Mouse (Mus musculus): ENCODE measurements around the gene Gtf2a2.
"Not testable (repeated sequence)": the region's sequence is repeated elsewhere in the genome, so short reads cannot be mapped to it uniquely, and the experiment has no call there.

Gtf2a2 gene

DNA sequence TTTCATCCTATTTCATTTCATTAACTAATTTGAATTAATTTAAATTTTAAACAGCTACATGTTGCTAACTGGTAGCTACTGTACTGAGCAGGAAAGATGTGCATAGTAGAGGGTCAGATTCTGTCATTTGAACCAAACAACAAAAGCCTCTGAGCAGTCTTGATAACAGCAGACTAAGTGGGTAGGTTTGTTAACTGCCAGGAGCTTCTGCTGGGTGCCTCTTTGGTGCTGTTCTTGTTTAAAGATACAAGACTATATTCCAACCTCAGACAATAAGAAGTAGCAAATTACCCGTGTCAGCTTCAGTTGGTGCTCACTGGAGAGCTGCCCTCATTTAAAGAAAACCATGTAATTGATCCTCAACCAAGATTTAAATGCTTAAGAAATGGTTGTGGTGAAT, 9.3 kb downstream of the Gtf2a2 start:
- DNase-seq (ENCODE audit: low spot score): no peak

GRCm38 (mm10) chr9:70022083-70022482, 9.7 kb downstream of the Gtf2a2 start:
- no peak for DNase-seq (ENCODE audit: low spot score)

- DNase-seq (ENCODE audit: low spot score): not testable (repeated sequence)
These were observed 11.3 kb downstream of the Gtf2a2 start for GRCm38 (mm10) chr9:70023615-70024014.

DNA sequence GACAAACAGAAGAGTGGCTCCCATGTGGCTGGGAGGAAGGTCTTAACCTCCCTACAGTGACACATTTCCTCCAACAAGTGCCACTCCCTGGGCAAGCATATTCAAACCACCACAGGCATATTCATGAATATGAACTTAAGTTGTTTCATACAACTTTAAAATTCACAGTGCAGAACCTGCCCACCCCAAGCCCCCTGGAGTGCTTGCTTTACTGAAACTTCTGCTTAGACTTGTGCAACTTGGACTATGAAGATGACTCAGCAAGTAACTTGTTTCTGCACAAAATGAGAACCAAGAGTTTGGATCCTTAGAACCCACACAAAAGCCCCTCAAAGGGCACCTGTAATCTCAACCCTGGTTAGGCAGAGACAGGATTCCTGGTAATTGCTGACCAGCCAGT, 12.3 kb downstream of the Gtf2a2 start:
- no peak for DNase-seq (ENCODE audit: low spot score)

- no peak for DNase-seq (ENCODE audit: low spot score)
These were observed 13.1 kb downstream of the Gtf2a2 start for GRCm38 (mm10) chr9:70025365-70026012.

DNA sequence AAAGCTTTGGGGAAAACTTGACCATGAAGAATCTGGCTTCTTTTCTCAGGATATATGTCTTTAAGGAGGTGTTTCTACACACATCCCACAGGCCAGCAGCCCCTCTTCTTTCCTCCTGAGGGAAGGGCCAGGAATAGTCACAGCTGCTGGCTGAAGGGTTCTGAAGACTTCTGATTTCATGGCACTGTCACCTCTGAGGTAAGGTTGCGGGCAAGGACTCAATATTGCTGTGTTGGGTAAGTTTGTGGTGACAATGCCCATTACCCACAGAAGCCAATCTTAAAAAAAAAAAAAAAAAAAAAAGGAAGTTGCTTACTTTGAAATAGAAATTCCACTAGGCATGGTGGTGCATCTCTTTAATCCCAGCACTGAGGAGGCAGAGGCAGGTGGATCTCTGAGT, 19.8 kb downstream of the Gtf2a2 start:
- no peak for DNase-seq (ENCODE audit: low spot score)

DNA sequence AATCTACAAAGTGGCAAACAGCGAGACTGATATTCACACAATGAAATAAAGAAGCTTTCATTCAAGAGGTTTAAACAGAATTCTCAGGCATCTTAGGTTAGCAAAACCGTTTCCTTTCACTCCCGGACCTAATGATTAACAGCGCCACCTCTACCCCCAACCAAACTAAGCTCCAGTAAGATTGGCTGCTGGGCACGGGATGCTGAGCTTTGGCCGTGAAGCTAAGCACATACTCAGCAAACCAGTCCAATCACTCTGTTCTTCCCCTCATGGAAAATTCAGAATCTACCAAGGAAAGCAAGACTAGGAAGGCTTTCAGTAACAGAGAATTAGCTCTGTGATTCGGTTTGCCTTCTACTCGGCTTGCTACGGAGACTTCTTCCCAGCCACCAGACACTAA, 20.7 kb downstream of the Gtf2a2 start:
- DNase-seq (ENCODE audit: low spot score): no peak

GRCm38 (mm10) chr9:70034702-70035101, 22.4 kb downstream of the Gtf2a2 start:
- no peak for DNase-seq (ENCODE audit: low spot score)

DNA sequence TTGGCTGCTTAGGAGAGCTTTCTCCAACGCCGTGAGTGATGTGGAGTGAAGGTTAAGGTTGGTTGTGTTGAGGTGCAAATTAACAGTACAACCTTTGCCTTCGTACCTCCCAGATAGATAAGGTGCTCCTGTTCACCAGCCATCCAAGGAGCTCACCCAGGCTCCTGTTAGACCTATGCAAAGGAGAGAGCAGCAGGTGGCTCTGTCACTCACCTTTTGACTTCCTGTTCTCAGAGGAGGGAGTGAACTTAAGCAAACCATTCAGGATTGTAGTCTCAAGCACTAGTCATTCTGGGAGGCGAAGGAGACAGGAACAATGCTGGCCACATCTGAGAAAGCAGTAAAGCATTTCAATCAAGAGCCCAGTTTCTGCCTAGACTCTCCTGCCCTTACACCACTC, 24.3 kb downstream of the Gtf2a2 start:
- no peak for DNase-seq (ENCODE audit: low spot score)

- DNase-seq (ENCODE audit: low spot score): no peak
These were observed 25.6 kb downstream of the Gtf2a2 start, which contains the start of gene Gcnt3 for GRCm38 (mm10) chr9:70037988-70038387. TSS of gene Gcnt3 (minus strand) at chr9:70038088.

DNA sequence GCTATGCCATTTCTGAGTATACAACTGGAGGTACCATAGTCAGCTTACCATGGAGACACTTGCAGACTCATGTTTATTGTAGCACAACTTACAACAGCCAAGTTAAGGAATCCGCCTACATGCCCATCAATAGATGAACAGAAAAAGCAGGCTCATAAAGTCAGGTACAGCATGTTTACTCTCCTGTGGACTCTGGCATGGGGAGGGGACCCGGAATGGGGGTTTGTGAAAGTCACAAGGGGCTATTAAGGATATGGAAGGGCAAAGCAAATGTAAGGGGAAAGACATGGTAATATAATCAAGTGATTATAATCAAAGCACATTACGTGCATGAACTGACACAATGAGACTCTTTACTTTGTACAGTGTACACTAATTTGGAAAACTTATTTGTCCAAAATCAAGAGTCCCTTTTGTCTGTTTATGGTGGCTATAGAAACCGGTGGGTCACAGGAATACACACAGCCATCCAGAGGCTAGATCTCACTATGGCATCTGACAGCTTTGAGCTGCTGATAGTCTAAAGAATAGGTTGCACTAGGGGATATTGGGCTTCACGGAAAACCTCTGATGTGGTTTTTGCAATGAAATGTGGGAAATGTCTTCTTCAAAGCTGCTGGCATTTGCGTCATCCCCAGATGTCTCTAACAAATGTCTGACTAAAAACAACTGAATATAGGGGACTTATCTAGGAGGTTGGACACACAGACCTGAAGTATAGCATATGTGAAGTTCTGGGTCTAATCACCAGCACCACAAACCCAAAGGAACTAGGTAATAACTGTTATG, 27.4 kb downstream of the Gtf2a2 start:
- peak; percentile 31 for DNase-seq (ENCODE audit: low spot score)

DNA sequence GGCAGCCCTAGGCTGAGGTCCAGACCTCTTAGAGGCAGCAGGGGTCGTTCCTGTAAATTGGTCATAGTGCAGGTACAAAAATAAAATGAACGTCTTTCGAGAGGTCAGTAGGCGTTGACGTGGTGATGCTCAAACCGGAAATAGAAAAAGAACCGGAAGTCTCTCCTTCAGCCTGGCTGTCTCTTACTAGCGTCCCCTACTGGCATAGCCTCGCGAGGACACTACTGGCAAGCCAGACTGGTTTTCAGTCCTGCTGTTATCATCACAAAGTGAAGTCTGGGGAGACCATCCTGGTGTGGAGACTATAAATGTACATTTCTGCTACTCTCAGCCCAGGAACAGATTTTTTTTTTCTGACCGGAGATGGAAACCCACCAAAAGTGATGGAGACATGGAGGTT, 28.2 kb downstream of the Gtf2a2 start:
- no peak for DNase-seq (ENCODE audit: low spot score)

DNA sequence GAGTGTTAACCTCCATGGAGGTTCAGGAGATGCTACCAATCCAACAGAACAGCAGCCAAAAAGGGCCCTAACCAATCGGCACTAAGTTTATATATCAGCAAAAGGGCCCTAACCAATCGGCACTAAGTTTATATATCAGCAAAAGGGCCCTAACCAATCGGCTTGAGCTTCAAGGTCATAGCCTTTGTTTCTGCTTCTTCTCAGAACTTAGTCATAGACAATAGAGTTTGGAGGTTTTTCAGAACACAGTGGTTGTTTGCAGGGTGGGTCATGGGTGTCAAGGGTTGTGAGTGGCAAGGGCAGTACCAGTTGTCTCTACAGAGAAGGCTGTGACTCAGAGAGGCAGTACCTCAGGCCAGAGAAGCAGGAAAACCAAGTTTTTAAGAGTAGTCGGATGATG, 29.8 kb downstream of the Gtf2a2 start:
- no peak for DNase-seq (ENCODE audit: low spot score)

DNA sequence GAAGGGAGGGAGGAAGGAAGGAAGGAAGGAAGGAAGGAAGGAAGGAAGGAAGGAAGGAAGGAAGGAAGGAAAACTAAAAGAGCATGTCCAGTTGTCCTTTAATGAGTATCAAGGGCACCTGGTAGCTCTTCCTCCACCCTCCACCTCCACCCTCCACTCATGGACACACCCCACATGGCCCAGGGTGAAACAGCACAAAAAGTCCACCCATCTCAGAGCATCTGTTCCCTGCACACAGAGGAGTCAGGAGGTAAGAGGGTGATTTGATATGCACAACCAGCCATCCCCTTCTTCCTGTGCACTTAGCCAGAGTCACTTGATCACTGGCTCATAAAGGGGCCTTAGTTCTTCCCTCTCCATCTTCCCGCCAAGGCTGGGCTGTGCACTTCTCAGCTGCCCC, 30.6 kb downstream of the Gtf2a2 start:
- no peak for DNase-seq (ENCODE audit: low spot score)

GRCm38 (mm10) chr9:70044865-70045264, 32.5 kb downstream of the Gtf2a2 start:
- no peak for DNase-seq (ENCODE audit: low spot score)

DNA sequence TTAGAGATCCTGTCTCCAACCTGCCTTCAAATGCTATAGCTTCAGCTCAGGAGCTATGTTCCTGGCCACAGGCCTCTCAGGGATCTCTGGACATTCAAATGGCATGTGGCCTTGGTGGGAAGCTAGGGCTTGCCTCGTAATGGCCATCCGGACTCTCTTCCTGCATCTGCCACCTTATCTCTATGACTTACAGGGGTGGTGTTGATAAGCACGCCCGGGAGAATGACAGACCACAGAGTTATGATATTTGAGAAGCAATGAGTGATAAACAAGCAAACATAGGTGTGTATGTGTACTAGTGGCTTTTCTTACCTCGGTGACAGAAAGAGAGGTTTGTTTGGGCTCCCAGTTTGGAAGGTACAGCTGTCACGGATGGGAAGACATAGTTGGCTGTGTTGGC, 33.9 kb downstream of the Gtf2a2 start:
- DNase-seq (ENCODE audit: low spot score): no peak

DNA sequence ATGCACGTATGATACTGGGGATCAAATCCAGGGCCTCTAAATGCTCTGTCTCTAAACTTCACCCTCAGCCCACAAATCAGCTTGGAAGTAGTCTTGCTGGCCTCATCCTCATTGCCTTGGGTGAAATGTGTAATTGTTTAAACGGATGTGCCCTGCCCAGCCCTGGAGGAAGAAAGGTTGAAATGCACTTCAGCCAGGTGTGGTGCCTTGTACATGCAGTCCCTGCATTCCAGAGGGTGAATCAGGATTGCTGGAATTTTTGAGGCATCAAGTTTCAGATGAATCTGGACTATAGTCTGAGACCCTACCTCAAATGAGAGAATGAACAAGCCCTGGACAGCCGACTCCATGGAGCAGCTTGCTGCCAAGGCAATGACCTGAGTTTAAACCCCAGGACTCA, 35.5 kb downstream of the Gtf2a2 start:
- DNase-seq (ENCODE audit: low spot score): no peak

- no peak for DNase-seq (ENCODE audit: low spot score)
These were observed 35.9 kb downstream of the Gtf2a2 start for GRCm38 (mm10) chr9:70048280-70048679.

DNA sequence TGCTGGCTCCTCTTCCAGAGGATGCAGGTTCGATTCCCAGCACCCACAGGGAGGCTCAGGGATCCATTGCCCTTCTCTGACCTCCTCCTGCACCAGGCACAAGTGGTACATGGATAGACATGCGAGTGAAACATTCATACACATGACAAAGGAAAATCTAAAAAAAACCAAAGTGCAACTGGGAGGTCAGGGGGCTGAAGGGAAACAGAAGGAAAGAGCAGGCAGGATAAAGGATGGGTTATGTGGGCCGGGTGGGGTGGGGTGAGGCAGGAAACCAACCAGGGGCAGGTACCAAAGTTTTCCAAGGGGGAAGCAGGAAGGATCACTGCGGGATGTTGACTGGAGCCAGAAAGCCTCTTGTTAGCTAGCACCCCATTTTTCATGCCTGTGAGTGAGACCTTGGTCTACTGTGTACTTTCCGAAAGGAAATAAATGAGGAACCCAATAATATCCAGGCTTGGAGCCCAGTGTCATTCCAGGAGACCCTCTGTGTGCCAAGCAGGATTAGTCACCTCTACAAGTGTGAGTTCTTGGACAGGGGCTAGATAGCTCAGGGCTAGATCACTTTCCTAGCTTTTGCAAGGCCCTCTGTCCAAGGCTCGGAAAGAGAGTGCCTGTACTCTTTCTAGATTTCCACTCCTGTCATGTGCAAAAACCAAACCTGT, 36.5 kb downstream of the Gtf2a2 start:
- DNase-seq (ENCODE audit: low spot score): no peak

GRCm38 (mm10) chr9:70049416-70049783, 37.0 kb downstream of the Gtf2a2 start:
- no peak for DNase-seq (ENCODE audit: low spot score)

- DNase-seq (ENCODE audit: low spot score): no peak
These were observed 37.5 kb downstream of the Gtf2a2 start for GRCm38 (mm10) chr9:70049839-70050238.

- no peak for DNase-seq (ENCODE audit: low spot score)
These were observed 40.4 kb downstream of the Gtf2a2 start for GRCm38 (mm10) chr9:70052730-70053129.

DNA sequence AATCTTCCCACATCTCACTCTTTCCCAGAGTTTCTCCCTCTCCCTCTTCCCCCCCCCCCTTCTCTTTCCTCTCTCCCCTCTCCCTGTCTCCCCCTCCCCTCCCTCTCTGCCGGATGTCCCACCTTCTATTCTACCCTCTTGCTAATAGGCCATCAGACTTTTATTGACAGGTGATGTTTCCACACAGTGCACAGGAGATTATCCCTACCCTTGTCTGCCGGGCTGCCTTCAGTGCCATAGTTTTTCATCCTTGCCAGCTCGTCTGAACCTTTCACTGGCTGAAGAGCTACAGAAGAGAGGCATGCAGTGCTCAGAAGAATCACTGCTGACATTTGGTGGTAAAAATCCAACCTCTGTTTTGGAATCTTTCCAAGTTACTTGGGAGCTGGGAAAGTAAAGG, 41.1 kb downstream of the Gtf2a2 start:
- DNase-seq (ENCODE audit: low spot score): no peak

Data from T-cell, adult 2 months (primary cell).